Mouse (Mus musculus): ENCODE data around the gene Grap2. TPM values are rescaled to one million over a fixed set of nuclear protein-coding genes. Genes with fewer than 3 reads are reported as not detected.

Grap2 gene
- polyA plus RNA-seq, 1 experiment from 2014 or later: 3.8 TPM

DNA sequence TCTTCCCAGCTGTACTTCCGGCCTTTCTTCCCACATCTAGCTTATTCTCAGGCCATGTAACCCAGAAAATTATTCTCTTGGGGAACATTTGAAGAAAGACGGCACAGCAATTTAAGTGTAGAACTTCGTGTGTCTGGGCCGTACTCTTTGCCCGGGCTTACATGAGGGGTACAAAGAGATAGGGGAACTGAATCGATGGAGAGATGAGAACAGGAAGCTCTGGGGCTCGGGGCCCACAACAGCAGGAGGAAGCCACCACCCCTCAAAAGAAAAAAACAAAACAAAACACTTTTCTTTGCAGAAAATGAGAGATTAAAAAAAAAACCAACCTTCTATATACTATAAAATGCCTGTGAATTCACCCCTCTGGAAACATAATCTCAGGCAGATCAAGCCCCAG lies 57.8 kb downstream of the Grap2 start:
- 85% methylated on average over 7 of the region's 7 CpGs for WGBS
- Histone ChIP-seq H3K4me2 (ENCODE audit: low read depth, severe bottlenecking) (no peak overlapping the region), H3K4me1 (ENCODE audit: control insufficient read depth, insufficient read depth, low read length) (no peaks in the 10 kb centered on the region), H3K36me3 (ENCODE audit: control insufficient read depth, insufficient read depth, low read length) (no peaks in the 10 kb centered on the region), H3K27ac (replicated peaks; ENCODE audit: low read depth, low read length) (no peak overlapping the region), H3K4me3 (ENCODE audit: low read depth, low read length) (no peak overlapping the region), H3K9me3 (ENCODE audit: control insufficient read depth, low read length) (no peaks in the 10 kb centered on the region), H3K9ac (ENCODE audit: low read length) (no peak overlapping the region), H3K27me3 (ENCODE audit: control insufficient read depth, insufficient read depth, low read length) (no peaks in the 10 kb centered on the region)
- DNase-seq (ENCODE audit: low spot score) (no peak), ATAC-seq (ENCODE audit: insufficient number of reproducible peaks, low FRiP score, low TSS enrichment, low read depth) (no peak)

DNA sequence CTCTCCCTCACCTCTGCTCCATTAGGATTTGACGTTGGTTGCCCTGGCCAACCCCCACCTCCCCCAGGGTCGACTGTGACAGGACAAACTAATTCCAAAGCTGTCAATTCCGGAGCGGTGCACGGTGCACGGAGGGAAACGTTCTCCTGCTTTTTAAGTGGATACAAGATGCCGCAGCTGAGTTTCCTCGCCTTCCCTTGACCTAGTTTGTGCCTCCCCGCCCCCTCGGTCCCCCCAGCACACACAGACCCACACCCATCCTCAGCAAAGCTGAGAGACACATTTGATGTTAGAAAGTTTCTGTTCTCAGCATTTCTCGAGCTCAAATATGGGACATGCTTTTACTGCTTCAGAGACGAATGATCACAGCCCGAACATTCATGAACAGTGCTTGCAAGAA lies 58.3 kb downstream of the Grap2 start:
- no peak for ATAC-seq (ENCODE audit: insufficient number of reproducible peaks, low FRiP score, low TSS enrichment, low read depth)
- Histone ChIP-seq H3K9ac (ENCODE audit: low read length) (no peak overlapping the region), H3K4me2 (ENCODE audit: low read depth, severe bottlenecking) (no peak overlapping the region), H3K9me3 (ENCODE audit: control insufficient read depth, low read length) (no peaks in the 10 kb centered on the region), H3K27ac (replicated peaks; ENCODE audit: low read depth, low read length) (no peak overlapping the region), H3K4me3 (ENCODE audit: low read depth, low read length) (no peak overlapping the region), H3K4me1 (ENCODE audit: control insufficient read depth, insufficient read depth, low read length) (no peaks in the 10 kb centered on the region), H3K36me3 (ENCODE audit: control insufficient read depth, insufficient read depth, low read length) (no peaks in the 10 kb centered on the region), H3K27me3 (ENCODE audit: control insufficient read depth, insufficient read depth, low read length) (no peaks in the 10 kb centered on the region)
- DNase-seq (ENCODE audit: low spot score): no peak
- WGBS: 50% methylated on average over 14 of the region's 14 CpGs

DNA sequence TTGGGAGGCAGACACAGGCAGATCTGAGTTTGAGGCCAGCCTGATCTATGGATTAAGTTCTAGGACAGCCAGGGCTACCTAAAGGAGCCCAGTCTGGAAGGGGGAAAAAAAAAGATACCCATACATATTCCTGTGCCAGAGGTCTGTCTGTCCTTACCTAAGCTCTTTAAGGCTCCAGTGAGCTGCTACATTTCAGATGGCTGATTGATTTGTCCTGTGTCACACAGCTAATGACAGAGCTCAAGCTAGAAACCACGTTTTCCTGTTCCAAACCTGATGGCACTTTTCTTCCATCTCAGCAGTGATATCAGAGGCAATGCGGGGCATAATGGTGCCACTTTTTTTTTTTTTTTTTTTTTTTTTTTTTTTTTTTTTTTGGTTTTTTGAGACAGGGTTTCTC lies 58.9 kb downstream of the Grap2 start:
- ATAC-seq (ENCODE audit: insufficient number of reproducible peaks, low FRiP score, low TSS enrichment, low read depth): no peak
- Histone ChIP-seq H3K4me3 (ENCODE audit: low read depth, low read length) (no peak overlapping the region), H3K36me3 (ENCODE audit: control insufficient read depth, insufficient read depth, low read length) (no peaks in the 10 kb centered on the region), H3K9me3 (ENCODE audit: control insufficient read depth, low read length) (no peaks in the 10 kb centered on the region), H3K9ac (ENCODE audit: low read length) (no peak overlapping the region), H3K4me2 (ENCODE audit: low read depth, severe bottlenecking) (no peak overlapping the region), H3K27ac (replicated peaks; ENCODE audit: low read depth, low read length) (no peak overlapping the region), H3K4me1 (ENCODE audit: control insufficient read depth, insufficient read depth, low read length) (no peaks in the 10 kb centered on the region), H3K27me3 (ENCODE audit: control insufficient read depth, insufficient read depth, low read length) (no peaks in the 10 kb centered on the region)
- 84% methylated on average over 2 of the region's 2 CpGs for WGBS
- no peak for DNase-seq (ENCODE audit: low spot score)

DNA sequence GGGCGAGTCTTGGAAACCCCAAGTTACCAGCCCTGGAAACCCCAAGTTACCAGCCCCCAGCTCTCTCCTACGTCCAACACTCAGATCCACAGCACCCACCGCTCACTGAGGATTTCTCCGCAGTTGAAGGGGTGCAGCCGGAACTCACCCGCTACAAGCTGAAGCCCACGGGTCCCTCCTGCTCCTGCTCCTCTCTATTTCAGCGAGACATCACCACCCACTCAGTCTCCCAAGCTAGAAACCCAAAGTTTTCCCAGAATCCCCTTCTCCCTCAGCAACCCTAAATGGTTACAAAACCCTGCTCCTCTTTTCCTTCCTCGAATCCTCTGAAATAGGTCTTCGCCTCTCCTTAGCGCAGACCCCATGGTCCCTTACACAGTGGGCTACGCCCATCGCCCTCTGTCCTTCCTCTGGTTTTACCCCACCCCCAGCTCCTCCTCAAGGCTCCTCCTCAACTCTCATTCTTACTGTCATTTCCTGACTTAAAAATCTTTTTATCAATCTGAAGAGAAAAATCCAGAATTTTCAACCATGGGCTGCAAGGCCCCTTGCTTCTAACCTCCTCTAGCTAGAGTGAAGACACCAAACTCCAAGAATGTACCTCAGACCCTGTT lies 60.0 kb downstream of the Grap2 start:
- no peak overlapping the region for H3K4me2 ChIP-seq (ENCODE audit: low read depth, severe bottlenecking)
- no peaks in the 10 kb centered on the region for H3K9me3 ChIP-seq (ENCODE audit: control insufficient read depth, low read length)
- no peak overlapping the region for H3K9ac ChIP-seq (ENCODE audit: low read length)
- no peak overlapping the region for H3K27ac ChIP-seq (replicated peaks; ENCODE audit: low read depth, low read length)
- no peak for ATAC-seq (ENCODE audit: insufficient number of reproducible peaks, low FRiP score, low TSS enrichment, low read depth)
- H3K4me3 ChIP-seq (ENCODE audit: low read depth, low read length): no peak overlapping the region
- no peak for DNase-seq (ENCODE audit: low spot score)
- 87% methylated on average over 13 of the region's 13 CpGs for WGBS
- no peaks in the 10 kb centered on the region for H3K36me3 ChIP-seq (ENCODE audit: control insufficient read depth, insufficient read depth, low read length)
- no peaks in the 10 kb centered on the region for H3K27me3 ChIP-seq (ENCODE audit: control insufficient read depth, insufficient read depth, low read length)
- H3K4me1 ChIP-seq (ENCODE audit: control insufficient read depth, insufficient read depth, low read length): no peaks in the 10 kb centered on the region

DNA sequence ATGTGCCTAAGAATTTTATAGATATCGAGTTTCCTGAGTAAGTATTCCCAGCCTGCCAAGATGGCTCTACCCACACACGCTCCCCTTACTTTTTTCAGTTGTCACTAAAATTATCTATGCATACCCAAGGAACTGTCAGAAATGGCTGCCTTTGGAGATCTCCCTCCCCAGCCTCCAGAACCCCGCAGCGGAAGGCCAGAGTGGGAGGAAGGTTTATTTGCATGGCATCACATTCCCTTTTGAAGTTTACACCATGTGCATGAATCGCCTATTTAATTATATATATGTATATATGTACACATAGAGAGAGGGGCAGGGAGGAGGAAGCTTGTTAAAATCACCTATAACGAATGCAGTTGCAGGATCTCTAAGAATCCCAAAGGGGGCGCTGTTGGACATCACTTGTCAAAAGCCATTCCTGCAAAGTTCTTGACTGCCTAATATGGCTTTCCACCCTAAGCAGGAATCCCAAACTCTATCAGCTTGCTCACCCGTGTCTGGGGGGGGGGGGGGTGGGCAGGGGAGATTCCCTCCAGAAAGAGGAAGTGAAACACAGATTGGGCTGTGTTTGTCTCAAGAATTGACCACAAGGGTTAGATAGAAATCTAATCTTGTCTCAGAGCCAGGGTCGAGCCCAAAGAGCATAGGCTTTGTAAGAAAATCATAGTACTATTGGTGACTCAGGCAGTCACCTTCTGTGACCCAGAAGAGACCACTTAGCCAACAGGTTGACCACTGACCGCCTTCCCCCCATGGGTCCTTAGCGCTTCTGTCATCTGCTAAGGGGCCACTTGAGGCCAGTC lies 62.2 kb downstream of the Grap2 start:
- Histone ChIP-seq H3K4me3 (ENCODE audit: low read depth, low read length) (no peak overlapping the region), H3K9ac (ENCODE audit: low read length) (no peak overlapping the region), H3K4me2 (ENCODE audit: low read depth, severe bottlenecking) (no peak overlapping the region), H3K9me3 (ENCODE audit: control insufficient read depth, low read length) (no peaks in the 10 kb centered on the region), H3K36me3 (ENCODE audit: control insufficient read depth, insufficient read depth, low read length) (no peaks in the 10 kb centered on the region), H3K27me3 (ENCODE audit: control insufficient read depth, insufficient read depth, low read length) (no peaks in the 10 kb centered on the region), H3K4me1 (ENCODE audit: control insufficient read depth, insufficient read depth, low read length) (no peaks in the 10 kb centered on the region), H3K27ac (replicated peaks; ENCODE audit: low read depth, low read length) (no peak overlapping the region)
- 60% methylated on average over 11 of the region's 11 CpGs for WGBS
- no peak for DNase-seq (ENCODE audit: low spot score)
- ATAC-seq (ENCODE audit: insufficient number of reproducible peaks, low FRiP score, low TSS enrichment, low read depth): no peak

DNA sequence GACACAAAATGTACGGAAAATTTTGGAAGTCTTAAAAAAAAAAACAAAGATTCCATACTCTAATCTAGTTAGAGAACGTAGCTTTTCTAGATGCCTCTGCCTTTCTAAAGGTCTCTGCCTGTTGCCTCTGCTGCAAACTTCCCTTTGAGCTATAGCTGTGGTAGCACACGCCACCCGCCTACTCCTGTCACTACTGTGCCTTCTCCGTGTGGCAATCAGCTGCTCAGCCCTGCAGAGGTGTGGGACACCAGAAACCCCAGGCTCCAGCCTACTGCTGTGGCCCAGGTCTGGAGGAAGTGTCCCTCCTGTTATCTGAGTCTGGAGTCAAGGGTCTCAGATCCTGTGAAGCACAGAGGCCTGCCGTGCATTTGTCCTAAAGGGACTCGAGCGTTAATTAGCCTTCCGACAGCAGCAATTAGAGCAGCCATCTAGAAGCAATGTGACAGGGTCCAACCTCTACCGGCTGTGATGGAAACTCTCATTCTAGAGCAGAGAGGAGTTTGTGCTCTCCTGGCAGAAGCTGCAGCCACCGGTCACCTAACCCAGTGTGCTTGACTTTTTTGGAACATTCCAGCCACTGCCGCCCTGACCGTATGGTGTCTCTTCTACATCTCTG lies 64.5 kb downstream of the Grap2 start:
- WGBS: 40% methylated on average over 13 of the region's 13 CpGs
- no peak overlapping the region for H3K4me2 ChIP-seq (ENCODE audit: low read depth, severe bottlenecking)
- ATAC-seq (ENCODE audit: insufficient number of reproducible peaks, low FRiP score, low TSS enrichment, low read depth): no peak
- no peaks in the 10 kb centered on the region for H3K9me3 ChIP-seq (ENCODE audit: control insufficient read depth, low read length)
- no peaks in the 10 kb centered on the region for H3K36me3 ChIP-seq (ENCODE audit: control insufficient read depth, insufficient read depth, low read length)
- no peak overlapping the region for H3K9ac ChIP-seq (ENCODE audit: low read length)
- H3K4me3 ChIP-seq (ENCODE audit: low read depth, low read length): no peak overlapping the region
- H3K27me3 ChIP-seq (ENCODE audit: control insufficient read depth, insufficient read depth, low read length): no peaks in the 10 kb centered on the region
- H3K27ac ChIP-seq (replicated peaks; ENCODE audit: low read depth, low read length): no peak overlapping the region
- DNase-seq (ENCODE audit: low spot score): no peak
- H3K4me1 ChIP-seq (ENCODE audit: control insufficient read depth, insufficient read depth, low read length): no peaks in the 10 kb centered on the region

DNA sequence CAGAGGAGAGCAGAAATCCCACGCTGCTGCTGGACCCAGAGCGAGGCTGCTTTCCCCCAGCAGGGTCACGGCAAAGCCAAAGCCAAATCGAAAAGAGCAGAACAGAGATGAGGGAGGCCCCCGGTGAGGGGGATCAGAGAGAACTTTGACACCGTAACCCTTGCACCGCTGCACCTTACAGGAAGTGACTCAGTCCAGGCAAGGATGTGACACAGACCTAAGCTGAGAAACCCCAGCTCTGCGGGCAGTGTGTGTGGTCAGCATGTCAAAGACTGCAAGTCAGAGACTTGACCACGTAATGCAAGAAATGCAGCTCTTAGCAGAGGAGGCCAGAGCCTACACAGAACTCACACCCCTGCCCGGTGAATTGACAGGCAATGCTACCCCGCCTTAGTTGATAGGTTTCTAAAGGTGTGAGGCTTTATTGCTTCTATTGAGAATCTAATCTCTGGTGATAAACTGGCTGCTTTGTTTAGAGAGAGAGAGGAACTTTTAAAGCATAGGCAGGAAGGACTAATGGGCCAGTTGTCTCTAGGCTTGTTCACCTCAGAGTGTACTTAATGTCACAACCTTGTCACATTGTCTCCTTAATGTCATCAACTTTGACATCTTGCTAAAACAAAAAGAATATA lies 66.8 kb downstream of the Grap2 start:
- no peaks in the 10 kb centered on the region for H3K36me3 ChIP-seq (ENCODE audit: control insufficient read depth, insufficient read depth, low read length)
- ATAC-seq (ENCODE audit: insufficient number of reproducible peaks, low FRiP score, low TSS enrichment, low read depth) (no peak), DNase-seq (ENCODE audit: low spot score) (no peak)
- no peaks in the 10 kb centered on the region for H3K27me3 ChIP-seq (ENCODE audit: control insufficient read depth, insufficient read depth, low read length)
- 39% methylated on average over 11 of the region's 11 CpGs for WGBS
- no peak overlapping the region for H3K4me2 ChIP-seq (ENCODE audit: low read depth, severe bottlenecking)
- H3K4me1 ChIP-seq (ENCODE audit: control insufficient read depth, insufficient read depth, low read length): no peaks in the 10 kb centered on the region
- no peak overlapping the region for H3K9ac ChIP-seq (ENCODE audit: low read length)
- H3K27ac ChIP-seq (replicated peaks; ENCODE audit: low read depth, low read length): no peak overlapping the region
- H3K4me3 ChIP-seq (ENCODE audit: low read depth, low read length): no peak overlapping the region
- H3K9me3 ChIP-seq (ENCODE audit: control insufficient read depth, low read length): no peaks in the 10 kb centered on the region

DNA sequence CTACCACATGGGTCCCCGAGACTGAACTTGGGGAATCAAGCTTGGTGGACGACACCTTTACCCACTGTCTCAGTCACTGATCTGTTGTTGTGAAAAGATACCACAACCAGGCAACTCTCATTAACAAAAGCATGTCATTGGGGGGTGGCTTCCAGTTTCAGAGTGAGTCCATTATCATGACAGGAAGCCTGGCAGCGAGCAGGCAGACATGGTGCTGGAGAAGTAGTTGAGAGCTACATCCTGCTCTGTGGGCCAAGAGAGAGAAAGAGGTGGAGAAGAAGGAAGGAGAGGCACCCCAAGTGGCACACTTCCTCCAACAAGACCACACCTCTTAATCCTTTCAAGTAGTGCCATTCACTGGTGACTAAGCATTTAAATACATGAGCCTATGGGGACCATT lies 67.5 kb downstream of the Grap2 start:
- Histone ChIP-seq H3K9me3 (ENCODE audit: control insufficient read depth, low read length) (no peaks in the 10 kb centered on the region), H3K36me3 (ENCODE audit: control insufficient read depth, insufficient read depth, low read length) (no peaks in the 10 kb centered on the region), H3K4me2 (ENCODE audit: low read depth, severe bottlenecking) (no peak overlapping the region), H3K27me3 (ENCODE audit: control insufficient read depth, insufficient read depth, low read length) (no peaks in the 10 kb centered on the region), H3K4me3 (ENCODE audit: low read depth, low read length) (no peak overlapping the region), H3K9ac (ENCODE audit: low read length) (no peak overlapping the region), H3K27ac (replicated peaks; ENCODE audit: low read depth, low read length) (no peak overlapping the region), H3K4me1 (ENCODE audit: control insufficient read depth, insufficient read depth, low read length) (no peaks in the 10 kb centered on the region)
- WGBS: 85% methylated on average over 3 of the region's 3 CpGs
- ATAC-seq (ENCODE audit: insufficient number of reproducible peaks, low FRiP score, low TSS enrichment, low read depth) (no peak), DNase-seq (ENCODE audit: low spot score) (no peak)

Data from limb, embryonic 11.5 days (tissue).